Mouse (Mus musculus): ENCODE data around the gene Ttc3. TPM values are rescaled to one million over a fixed set of nuclear protein-coding genes. Genes with fewer than 3 reads are reported as not detected.

The Ttc3 gene
- 75.3 TPM for polyA plus RNA-seq (2017; shearing (Covaris generic))

DNA sequence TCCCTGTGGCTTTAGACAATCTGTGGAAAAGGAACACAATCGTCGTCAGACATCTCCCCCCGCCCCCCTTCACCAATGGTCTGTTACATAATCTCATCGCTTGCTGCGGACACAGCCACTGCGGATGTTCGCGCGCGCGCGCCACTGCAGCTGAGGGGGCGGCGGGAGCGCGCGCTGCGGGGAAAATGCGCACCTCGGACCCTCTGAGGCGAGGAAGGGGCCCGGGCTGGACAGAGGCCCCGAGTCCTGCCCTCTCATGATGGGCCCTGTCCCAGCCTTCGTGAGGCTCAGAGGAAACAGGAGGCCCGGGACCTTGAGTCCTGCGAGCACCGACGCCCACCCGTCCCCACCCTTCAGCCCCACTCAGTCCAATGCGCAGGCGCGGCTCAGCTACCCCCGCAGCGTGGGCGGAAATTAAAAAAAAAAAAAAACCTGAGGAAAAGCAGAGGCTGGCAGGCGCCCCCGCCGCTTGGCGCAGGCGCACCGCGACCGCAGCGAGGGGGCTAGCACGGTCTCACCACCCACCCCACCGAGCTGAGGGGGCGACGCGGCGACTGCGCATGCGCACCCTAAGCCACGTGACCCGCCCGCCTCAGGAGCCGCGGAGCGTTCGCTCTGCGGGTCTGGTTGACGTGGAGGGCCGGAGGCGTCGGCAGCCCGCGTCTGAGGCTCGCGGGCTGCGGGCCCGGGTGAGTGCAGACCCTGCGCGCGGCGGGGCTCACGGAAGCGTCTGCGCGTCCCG is at the start of gene Ttc3:
TSS of gene Ttc3 (plus strand) at position 446 of the 742 bp plus-strand sequence.

DNA sequence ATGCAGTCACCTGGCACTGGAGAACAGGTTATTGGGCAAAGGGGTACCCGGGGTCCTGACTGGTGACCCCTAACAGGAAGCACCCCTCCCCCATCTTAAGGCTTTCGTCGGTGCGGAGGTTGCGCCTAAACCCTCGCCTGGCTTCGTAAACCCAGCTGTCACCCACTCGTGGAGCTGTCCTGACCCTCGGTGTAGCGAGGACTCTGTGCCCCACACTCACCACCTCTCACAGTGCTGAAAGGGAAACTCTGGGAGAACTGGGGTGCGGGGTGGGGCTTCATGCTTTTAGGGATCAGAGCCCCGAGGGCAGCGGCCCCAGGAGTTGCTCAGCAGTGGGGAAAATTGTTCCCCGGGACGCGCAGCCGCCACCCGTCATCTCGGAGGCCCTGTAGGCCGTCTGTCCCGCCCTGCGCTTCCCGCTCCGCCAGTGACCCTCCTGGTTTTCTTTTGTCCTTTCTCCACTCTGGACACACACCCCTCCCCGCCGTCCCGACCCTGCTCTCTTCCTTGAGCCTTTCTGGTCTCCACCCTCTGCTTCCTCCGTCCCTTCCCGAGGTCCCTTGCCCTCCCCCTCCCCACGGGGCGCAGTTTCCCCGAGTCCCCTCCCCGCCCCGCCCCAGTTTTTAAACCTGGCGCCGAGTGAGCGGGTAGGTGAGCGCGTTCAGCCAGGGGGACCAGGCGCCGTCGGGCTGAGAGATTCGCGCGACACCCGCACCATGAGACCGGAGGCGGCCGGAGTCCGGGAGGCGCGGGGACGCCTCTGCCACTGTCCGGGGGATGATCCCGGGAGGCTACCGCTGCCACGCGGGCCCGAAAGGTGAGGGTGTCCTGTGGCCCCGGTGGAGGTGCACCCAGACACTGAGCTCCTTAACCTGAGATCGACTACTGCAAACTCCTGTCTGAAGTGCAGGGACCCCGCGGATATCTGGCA is 42.4 kb upstream of the Ttc3 start, which contains the start of gene Ripply3:
TSS of gene Ripply3 (plus strand) at position 640 of the 931 bp plus-strand sequence.

DNA sequence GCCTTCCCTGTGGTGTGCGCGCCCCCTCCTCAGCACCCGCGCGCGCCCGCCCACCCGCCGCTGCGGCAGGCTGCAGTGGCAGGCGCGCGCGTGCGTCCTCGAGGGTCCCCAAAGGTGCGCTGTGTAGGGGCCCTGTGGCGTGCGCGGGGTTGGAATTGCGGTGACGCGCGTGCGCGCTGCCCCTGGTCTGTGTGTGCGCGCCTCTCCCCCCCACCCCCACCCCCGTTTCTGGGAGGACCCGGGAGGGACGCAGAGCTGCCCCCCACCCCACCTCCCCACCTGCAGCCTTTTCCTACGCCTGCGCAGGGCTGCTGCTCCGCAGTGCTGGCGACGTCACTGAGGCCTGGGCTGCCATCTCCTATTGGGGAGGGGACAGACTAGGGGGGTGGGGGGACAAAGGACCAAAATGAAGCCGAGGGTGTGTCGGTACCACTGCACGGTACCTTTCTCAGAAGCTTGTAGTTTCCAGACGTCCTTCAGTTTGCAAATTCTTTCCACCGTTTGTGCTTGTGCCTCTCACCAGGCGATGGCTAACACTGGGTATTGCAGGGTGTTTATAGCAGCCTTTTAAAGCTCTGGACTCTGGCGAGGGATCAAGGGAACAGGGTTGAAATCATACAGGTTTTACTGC is 998 bp downstream of the Ttc3 start, which contains the start of gene Pigp:
TSS of gene Pigp (minus strand) at position 542 of the 631 bp plus-strand sequence.

Other genes with a start within 250 kb of the Ttc3 start
- gene Hlcs, start 57.0 kb upstream of the Ttc3 start, polyA plus RNA-seq (2017; shearing (Covaris generic)) = 5.8 TPM
- gene Ripply3, start 42.2 kb upstream of the Ttc3 start, polyA plus RNA-seq (2017; shearing (Covaris generic)) = 0.95 TPM
- gene Pigp, start 1.2 kb downstream of the Ttc3 start, polyA plus RNA-seq (2017; shearing (Covaris generic)) = 73.4 TPM
- 92.9 TPM for gene Vps26c, start 156.2 kb downstream of the Ttc3 start, polyA plus RNA-seq (2017; shearing (Covaris generic))
- 7.9 TPM for gene Dyrk1a, start 199.4 kb downstream of the Ttc3 start, polyA plus RNA-seq (2017; shearing (Covaris generic))

All from activated CD4-positive, CD25-positive, alpha-beta regulatory T cell, adult 9 weeks (primary cell).